16 mouse cellular contexts compared by ENCODE assay signal in genomic region chr12:28848726-28849612, GRCm38 (mm10).
DNase-seq lines count a peak whose midpoint lies in the region; ATAC-seq lines count a peak whose summit lies in the region.
"Had no signal": no experiment of that assay in that cellular context is flagged by ENCODE, and none has a peak within 500 bp of the region (broad histone marks: within the 10 kb centered on the region; RNA-seq: fewer than 3 reads in every experiment).

No protein-coding gene starts in this region.

- H3K9me3 ChIP-seq in forebrain, embryonic 14.5 days (replicated peaks; ENCODE audit: control insufficient read depth, low read length), result no peaks in the 10 kb centered on the region
- H3K9me3 ChIP-seq in hindbrain, embryonic 16.5 days (ENCODE audit: control insufficient read depth, low read length), result no peaks in the 10 kb centered on the region
- no peaks in the 10 kb centered on the region for H3K9me3 ChIP-seq in neural tube, embryonic 12.5 days
- H3K9me3 ChIP-seq: embryonic facial prominence, embryonic 13.5 days; intestine, embryonic 15.5 days had no signal

- H3K36me3 ChIP-seq in forebrain, embryonic 14.5 days (ENCODE audit: control insufficient read depth, insufficient read depth, low read length), result no peaks in the 10 kb centered on the region
- H3K36me3 ChIP-seq in hindbrain, embryonic 16.5 days (ENCODE audit: control insufficient read depth, insufficient read depth, low read length), result no peaks in the 10 kb centered on the region
- H3K36me3 ChIP-seq in neural tube, embryonic 12.5 days, result no peaks in the 10 kb centered on the region
- H3K36me3 ChIP-seq: embryonic facial prominence, embryonic 13.5 days; intestine, embryonic 15.5 days had no signal

- WGBS in forebrain, embryonic 14.5 days, result 82% methylated on average over 18 of the region's 18 CpGs
- WGBS in hindbrain, embryonic 16.5 days, result 37% methylated on average over 18 of the region's 18 CpGs
- WGBS in neural tube, embryonic 12.5 days, result 48% methylated on average over 18 of the region's 18 CpGs

- peak; percentile 12 for DNase-seq in embryo, embryonic 10.5 days (ENCODE audit: low spot score)
- DNase-seq in embryo, embryonic 11 days, result no peak
- no peak for DNase-seq in forebrain, embryonic 14.5 days (ENCODE audit: low spot score)
- DNase-seq in ovary, postnatal 36 days (ENCODE audit: low spot score), result no peak
- DNase-seq in frontal cortex, postnatal 36 days (ENCODE audit: low spot score in 2 of 2), result no peak
- DNase-seq in spleen, adult 18-20 months, result no peak
- DNase-seq: adrenal gland, adult 8-10 months; cerebellum, adult 8-10 months; gastrocnemius, postnatal 25 days; kidney, postnatal 14 days; lung, postnatal 4 days had no signal

- no peak overlapping the region for H3K4me3 ChIP-seq in forebrain, embryonic 14.5 days (ENCODE audit: low read depth, low read length)
- no peak overlapping the region for H3K4me3 ChIP-seq in hindbrain, embryonic 16.5 days (ENCODE audit: low read length)
- no peak overlapping the region for H3K4me3 ChIP-seq in neural tube, embryonic 12.5 days
- H3K4me3 ChIP-seq: embryonic facial prominence, embryonic 13.5 days; intestine, embryonic 15.5 days had no signal

- H3K27ac ChIP-seq in forebrain, embryonic 14.5 days (ENCODE audit: low read depth, low read length), result peak overlapping the region; percentile 40; the same call in 1 of the 2 replicates
- peak overlapping the region; percentile 83 for H3K27ac ChIP-seq in hindbrain, embryonic 16.5 days (ENCODE audit: low read depth, low read length)
- peak overlapping the region; percentile 70 for H3K27ac ChIP-seq in neural tube, embryonic 12.5 days
- H3K27ac ChIP-seq: embryonic facial prominence, embryonic 13.5 days; intestine, embryonic 15.5 days; liver, embryonic 14.5 days had no signal

- ATAC-seq in forebrain, embryonic 14.5 days, result no peak
- peak; percentile 80 for ATAC-seq in hindbrain, embryonic 16.5 days
- peak; percentile 78 for ATAC-seq in neural tube, embryonic 12.5 days (ENCODE audit: low FRiP score, low read depth)
- ATAC-seq: intestine, embryonic 15.5 days had no signal

- no peak overlapping the region for H3K4me2 ChIP-seq in forebrain, embryonic 14.5 days (ENCODE audit: low read length)
- no peak overlapping the region for H3K4me2 ChIP-seq in hindbrain, embryonic 16.5 days (ENCODE audit: low read length)
- H3K4me2 ChIP-seq in neural tube, embryonic 12.5 days (replicated peaks), result no peak overlapping the region
- H3K4me2 ChIP-seq: embryonic facial prominence, embryonic 13.5 days; intestine, embryonic 15.5 days had no signal

- H3K27me3 ChIP-seq in forebrain, embryonic 14.5 days (replicated peaks; ENCODE audit: control insufficient read depth, insufficient read depth, low read length), result no peaks in the 10 kb centered on the region
- H3K27me3 ChIP-seq in hindbrain, embryonic 16.5 days (replicated peaks; ENCODE audit: control insufficient read depth, insufficient read depth, low read length), result no peaks in the 10 kb centered on the region
- H3K27me3 ChIP-seq in neural tube, embryonic 12.5 days (replicated peaks), result no peaks in the 10 kb centered on the region
- H3K27me3 ChIP-seq: embryonic facial prominence, embryonic 13.5 days; intestine, embryonic 15.5 days had no signal

- H3K9ac ChIP-seq in forebrain, embryonic 14.5 days (ENCODE audit: low read length), result no peak overlapping the region
- peak overlapping the region; percentile 41; the same call in 1 of the 2 replicates for H3K9ac ChIP-seq in hindbrain, embryonic 16.5 days (ENCODE audit: low read depth, low read length)
- H3K9ac ChIP-seq in neural tube, embryonic 12.5 days, result no peak overlapping the region
- H3K9ac ChIP-seq: embryonic facial prominence, embryonic 13.5 days; intestine, embryonic 15.5 days; liver, embryonic 14.5 days had no signal

- H3K4me1 ChIP-seq in forebrain, embryonic 14.5 days (ENCODE audit: control insufficient read depth, insufficient read depth, low read length), result no peaks in the 10 kb centered on the region
- peaks cover 7% of the 10 kb centered on the region for H3K4me1 ChIP-seq in hindbrain, embryonic 16.5 days (ENCODE audit: control insufficient read depth, insufficient read depth, low read depth, low read length)
- H3K4me1 ChIP-seq in neural tube, embryonic 12.5 days, result peaks cover 6% of the 10 kb centered on the region
- H3K4me1 ChIP-seq: embryonic facial prominence, embryonic 13.5 days; intestine, embryonic 15.5 days had no signal
